Mouse (Mus musculus) left cerebral cortex, adult 11 months (tissue): Measurements from ENCODE around the gene Smarca2.

ENCODE experiments used
- DNase-seq: peaks from one replicate; pipeline ENCODE4 v3.0.0; 2022; ENCODE audit warnings: low spot score

Smarca2 gene

DNA sequence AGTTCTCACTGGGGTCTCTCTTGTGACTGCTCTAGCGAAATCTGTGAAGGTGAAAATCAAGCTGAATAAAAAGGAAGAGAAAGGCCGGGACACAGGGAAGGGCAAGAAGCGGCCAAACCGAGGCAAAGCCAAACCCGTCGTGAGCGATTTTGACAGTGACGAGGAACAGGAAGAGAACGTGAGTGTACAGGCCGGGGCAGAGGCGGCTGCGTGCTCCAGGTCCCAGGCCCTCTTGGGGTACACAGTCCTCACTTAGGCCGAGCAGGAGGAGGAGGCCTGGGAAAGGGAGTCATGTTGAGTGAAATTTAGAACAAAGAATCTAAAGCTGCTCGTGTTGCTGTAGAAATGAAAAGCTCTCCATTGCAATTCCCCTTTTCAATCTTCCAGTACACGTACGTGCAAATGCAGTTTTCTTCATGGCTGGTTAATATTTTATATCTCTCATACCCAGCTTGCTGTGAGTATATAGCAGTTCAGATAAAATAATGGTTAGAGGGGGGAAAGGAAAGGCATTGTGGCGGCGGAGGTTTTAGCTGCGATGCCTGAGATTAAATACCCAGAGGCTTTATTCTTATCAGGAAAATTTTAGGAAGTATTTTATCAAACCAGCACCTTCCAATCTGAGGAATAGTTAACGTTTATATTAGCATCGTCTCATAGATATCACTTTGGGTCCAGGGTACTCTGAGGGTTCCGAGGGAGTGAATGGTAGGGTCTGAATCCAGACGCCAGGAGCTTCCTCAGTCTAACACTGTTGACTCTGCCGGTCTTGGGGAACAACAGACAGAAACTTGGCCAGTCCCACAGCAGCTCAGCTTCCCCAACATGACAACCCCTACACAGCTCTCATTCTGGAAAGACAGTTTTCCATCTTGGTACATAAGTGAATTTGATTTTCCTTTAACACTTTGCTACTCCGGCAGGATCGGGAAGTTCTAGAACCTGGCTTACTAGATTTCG lies 171.5 kb downstream of the Smarca2 start:
- DNase-seq = no peak

DNA sequence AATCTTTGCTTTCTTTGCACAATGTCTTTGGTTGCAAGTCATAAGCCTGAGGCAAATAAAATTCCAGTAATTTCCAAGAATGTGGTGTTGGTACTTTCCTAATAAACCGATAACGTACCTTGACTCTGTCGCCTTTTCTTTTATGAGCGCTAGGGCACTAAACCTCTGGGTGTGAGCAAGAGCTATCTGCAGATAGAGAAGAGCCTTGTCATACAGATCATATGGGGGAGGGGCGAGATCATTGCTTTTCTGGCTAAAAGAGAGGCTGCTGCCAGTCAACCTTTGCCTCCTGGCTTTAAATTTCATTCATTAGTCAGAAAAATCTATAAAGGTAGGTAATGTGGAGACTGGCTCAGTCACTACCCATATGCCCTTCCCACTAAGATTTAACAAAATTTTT lies 173.3 kb downstream of the Smarca2 start:
- DNase-seq = no peak

DNA sequence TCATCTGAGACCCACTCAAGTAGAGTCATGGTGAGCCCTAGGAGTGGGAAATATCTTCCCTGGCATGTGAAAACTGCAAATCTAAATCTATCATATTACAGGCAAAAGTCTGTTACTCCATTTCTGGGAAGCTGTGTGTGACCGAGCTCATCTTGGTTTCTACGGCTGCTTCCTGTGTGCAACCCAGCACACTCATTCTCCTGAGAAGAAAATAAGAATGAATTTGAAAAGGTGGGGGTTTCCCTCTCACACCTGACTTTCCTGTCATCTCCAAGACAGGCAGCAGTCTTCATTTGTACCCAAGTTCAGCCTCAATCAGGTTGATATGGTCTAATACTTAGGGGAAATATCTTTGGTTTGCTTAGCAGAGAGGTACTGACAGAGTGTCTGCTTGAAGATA lies 176.4 kb downstream of the Smarca2 start:
- DNase-seq = no peak

DNA sequence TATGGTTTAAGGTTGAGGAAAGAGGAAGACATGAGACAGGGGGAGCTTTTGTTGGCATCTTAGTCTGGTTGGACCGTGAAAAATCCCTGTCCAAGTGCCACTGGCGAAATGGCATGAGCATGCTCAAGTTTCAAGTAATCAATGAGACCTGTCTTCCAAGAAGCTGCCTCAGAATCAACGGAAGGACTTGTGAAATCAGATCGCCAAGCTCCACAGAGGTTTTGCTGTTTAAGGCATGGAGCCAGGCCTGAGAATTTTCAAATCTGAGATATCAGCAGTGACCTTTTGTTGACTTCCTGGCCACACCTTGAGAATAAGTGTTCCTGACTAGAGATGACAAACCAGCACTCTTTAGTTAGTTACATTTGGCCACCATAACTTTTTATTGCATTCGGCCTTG lies 183.6 kb downstream of the Smarca2 start:
- no peak for DNase-seq

DNA sequence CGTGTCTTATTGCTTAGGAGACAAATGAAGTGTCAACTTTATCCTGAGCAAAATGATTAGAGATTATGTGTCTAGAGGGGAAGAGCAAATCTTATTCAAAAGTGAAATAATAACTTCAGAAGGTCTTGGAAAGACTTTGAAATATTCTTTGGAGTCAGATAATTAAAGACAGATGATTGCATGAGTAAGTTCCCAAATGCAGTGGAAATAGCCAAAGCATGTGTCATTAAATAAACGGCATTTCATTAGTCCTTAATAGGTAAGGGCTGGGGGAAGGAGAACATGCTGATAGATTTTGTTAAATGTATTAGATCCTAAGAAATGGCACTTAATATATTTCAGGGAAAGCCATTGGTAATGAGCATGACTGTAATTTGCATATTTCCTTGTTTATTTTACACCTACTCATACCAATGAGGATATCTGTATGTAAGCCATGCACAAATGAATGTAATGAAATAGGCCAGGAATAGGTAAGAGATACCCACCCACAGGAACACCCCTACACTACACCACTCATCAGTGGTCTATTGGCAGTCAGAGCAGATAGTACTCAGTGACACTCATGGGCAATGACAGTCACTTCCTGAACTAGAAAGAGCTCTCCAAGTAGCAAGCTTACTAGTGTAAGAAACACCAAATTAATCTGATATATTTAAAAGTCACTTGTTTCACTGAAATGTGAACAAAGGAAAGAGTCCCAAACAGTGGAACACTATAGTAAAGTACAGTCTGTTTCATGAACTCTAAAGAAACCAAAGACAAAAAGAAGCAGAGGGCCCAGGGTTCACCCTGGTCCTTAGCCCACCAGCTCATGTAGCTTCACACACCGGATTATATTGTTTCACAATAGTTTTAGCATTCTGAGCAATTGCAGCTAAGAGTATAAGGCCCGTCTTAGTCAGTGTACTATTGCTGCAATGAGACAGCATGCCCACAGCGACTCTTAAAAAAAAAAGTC lies 185.8 kb downstream of the Smarca2 start:
- no peak for DNase-seq

DNA sequence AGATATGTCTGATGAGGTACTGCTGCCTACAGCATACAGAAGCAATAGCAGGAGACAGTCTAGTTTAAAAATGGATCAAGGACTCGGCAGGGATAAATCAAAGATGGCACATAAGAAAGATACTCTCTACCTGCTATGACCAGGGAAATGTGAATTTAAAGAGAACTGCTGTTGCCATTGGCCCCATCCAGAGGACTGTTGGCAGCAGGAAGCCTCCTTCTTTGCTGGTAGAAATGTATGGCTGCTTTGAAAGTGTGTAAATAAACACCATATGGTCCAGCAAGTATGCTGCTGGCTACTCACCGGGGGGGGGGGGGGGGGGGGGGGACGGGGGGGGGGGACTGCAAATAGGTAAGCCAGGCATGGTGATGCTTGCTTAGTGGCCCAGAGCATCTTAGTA lies 189.5 kb downstream of the Smarca2 start:
- DNase-seq = no peak

DNA sequence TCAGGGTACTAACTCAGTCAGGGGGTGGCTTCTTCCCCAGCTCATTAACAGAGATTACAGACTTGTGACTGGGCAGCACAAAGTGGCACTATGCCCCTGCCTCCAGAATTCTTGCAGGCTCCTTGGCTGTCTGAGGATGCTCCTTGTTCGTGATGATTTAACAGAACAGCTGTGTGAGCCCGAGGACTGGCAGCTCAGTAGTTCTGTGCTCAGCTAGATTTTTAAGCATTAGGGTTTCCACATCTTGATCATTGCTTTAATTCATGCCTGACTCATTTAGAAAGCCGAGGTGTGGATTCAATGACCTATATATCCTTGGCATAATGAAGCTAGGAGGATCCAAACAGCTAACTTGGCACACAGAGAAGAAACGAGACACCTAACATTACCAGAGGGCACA lies 191.2 kb downstream of the Smarca2 start:
- DNase-seq = no peak

DNA sequence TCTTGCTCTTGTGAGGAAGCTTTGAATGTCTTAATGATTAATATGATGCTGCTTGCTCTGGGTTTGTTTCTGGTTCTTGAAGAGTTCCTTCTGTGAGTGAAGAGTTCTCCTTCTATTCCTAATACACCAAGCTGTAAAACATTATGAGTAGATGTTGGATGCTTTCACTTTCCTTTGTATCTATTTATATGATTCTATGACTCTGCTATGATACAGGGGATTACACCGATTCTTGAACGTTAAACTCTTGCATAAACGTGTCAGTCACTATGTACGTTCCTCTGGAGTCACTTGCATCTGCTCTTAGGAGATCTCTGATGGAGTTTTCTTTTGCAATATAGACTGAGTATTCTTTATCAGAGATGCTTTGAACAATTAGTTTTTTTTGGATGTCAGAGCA lies 199.6 kb downstream of the Smarca2 start:
- no peak for DNase-seq

DNA sequence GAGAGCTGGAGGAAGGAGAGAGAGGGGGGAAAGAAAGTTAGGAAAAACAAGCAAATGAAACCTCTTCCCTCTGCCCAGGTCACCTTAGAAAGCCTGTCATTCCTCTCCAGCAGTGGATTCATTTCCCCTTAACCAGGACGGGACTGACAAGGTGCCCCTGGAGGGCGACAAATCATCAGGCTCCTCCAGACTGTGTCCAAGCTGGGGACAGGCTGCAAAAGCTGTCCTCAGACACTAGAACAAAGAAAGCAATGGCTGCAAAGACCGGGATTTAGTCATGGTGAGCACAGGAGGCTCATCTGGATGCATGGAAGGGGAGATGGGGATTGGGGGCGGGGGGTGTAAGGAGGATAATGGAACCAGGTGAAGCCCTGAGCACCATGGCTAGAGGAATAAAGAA lies 209.8 kb downstream of the Smarca2 start:
- DNase-seq = no peak

DNA sequence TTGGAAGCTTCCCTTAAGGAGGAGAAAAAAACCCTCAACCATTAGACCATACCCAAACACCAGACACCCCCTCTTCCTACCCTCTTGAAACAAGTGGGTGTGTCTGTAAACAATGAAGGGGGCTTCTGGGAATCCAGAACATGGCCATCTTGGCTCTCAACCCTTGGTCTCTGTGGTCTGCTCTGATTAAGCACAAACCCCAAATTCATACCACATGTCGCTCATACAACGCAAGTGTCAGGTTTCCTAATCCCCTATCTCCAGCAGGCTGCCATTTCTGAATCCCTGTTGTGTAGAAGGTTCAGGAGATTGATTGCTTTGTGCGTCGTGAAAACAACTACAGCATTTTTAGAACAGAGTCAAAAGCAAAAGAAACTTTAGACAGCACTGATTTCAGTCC lies 213.1 kb downstream of the Smarca2 start:
- DNase-seq = no peak
